Mouse (Mus musculus) fibroblast of lung, adult 2 months (primary cell): ENCODE results near the gene Ercc8.

ENCODE experiments used
- DNase-seq: peaks from one replicate; pipeline ENCODE4 v3.0.0-alpha.2; 2011; ENCODE audit warnings: low read depth

Ercc8 gene

GRCm38 (mm10) chr13:108157732-108158464 lies 633 bp upstream of the Ercc8 start:
- no peak for DNase-seq

GRCm38 (mm10) chr13:108159241-108159575 lies 677 bp downstream of the Ercc8 start:
- DNase-seq = no peak

DNA sequence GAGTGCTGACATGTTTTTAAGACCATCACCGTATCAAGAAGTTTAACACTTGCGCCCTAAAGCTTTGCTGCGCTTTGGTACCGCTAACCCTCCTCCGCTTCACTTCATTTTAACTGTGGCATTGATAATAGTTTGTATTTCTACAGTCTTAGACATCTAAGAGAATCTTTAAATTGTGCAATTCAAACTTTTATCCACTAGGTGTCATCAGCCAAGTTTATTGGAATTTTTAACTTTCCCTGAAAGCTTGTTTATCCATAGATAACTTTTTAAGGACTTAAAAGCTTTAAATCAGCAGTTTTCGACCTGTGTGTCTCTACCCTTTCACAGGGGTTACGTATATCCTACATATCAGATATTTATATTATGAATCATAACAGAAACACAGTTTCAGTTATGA lies 1.4 kb downstream of the Ercc8 start:
- no peak for DNase-seq

DNA sequence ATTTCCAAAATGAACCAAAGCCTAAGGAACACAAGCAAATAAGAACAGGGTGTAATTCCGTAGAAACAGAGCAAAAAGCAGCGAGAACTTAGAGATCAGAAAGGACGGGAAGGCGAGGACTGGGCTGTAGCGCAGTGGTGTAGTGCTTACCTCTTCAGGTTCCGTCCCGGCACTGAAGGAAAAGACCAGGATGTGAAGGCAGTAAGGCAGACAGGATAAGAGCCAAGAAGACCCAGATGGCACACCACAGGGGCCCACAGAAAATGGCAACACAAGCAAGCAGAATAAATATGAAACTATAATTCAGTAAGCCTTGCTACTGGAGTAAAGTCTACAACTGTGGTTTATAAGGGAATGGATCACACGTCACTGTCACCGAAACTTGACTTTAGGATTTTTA lies 5.4 kb downstream of the Ercc8 start:
- DNase-seq = no peak

GRCm38 (mm10) chr13:108164621-108165020 lies 6.1 kb downstream of the Ercc8 start:
- DNase-seq = no peak

DNA sequence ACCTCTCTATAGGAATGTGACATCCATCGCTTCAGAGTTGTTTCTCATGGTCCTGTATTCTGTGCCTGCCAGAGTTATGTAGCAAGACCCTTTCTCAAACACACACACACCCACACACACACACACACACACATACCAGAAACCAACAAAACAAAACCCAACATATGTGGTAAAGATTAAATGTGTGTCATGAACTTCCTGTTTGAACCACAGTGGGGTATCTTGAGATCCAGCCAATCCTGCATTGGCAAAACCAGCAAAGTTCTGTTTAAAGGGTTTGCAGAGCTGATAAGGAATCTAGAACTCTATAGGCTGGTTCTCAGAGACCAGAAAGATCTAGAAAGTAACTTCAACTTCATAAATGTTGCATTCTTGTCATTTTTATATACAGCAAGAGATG lies 11.5 kb downstream of the Ercc8 start:
- no peak for DNase-seq

DNA sequence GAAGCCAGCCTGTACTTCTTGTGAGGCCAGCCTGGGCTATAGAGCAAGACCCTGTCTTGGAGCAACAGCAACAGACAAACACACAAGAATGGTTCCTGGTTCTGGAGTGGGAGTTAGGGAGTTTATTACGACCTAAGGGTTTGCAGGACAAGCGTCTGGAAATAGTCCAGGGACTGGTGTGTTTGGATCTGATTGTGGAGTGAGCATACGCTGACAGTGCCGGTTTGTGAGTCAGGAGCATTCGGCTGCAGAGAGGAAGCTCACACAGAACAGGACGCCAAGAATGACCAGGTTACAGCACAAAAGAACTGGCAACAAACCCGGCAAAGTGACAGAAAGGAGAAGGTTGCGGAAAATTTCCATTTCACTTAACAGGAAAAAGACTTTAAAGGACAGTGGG lies 12.0 kb downstream of the Ercc8 start:
- no peak for DNase-seq

DNA sequence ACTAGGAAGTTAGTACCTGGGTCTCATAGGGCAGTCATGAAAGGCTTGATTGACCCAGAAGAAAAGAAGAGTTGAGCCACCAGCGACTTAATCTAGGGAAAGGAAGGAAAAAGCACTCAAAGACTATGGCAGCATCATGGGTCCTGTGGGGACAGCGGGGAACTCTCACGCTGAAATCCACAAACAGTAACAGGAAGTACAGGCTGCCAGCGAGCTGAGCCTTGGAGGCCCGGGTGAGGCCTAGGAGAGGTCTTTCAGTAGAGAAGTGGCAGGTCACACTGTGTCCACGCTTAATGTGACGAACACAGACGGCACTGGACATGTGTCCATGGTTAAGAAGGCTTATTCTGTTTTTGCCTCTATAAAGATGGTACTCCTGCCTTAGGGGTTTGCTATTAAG lies 21.1 kb downstream of the Ercc8 start:
- no peak for DNase-seq

GRCm38 (mm10) chr13:108180821-108181220 lies 22.3 kb downstream of the Ercc8 start:
- no peak for DNase-seq

DNA sequence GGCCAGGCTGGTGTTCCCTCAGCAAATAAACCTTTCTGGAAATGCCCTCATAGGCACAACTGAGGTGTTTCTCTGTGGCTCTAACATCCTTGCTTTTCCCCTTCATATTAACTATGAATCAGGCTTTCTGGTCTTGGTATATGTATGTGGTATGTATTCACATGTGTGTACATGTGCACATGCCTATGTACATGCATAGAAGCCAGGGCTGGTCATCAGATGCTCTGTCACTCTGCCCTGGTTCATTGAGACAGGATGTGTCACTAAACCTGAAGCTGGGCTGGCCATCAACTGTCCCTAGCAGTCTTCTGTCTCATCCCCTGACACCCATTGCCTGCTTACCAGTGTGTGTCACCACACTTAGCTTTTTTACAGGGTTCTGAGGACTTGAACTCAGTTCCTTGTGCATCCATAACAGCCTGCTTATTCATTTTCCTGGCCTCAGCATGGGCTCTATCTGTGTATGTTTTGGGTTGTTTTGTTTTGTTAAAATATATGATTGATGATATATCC lies 26.3 kb downstream of the Ercc8 start:
- DNase-seq = no peak

GRCm38 (mm10) chr13:108185530-108185929 lies 27.0 kb downstream of the Ercc8 start:
- no peak for DNase-seq

DNA sequence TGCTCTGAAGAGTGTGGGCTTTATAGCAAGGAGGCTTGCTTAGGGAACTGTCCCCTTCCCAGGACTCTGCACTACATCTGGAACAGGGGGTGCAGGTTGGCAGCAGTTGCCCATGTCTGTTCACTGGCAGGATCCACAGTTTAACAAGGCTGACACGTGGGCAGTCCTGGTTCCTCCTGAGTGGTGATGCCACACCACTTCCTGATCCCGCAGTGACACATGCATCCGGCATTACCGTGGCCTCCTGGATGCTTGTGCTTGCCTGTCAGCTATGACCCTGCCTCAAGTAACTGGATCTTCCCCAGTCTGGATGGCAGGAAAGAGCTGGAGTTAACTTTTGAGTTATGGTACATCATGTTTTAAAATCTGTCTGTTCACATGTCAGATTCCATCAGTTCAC lies 29.5 kb downstream of the Ercc8 start:
- DNase-seq = no peak

DNA sequence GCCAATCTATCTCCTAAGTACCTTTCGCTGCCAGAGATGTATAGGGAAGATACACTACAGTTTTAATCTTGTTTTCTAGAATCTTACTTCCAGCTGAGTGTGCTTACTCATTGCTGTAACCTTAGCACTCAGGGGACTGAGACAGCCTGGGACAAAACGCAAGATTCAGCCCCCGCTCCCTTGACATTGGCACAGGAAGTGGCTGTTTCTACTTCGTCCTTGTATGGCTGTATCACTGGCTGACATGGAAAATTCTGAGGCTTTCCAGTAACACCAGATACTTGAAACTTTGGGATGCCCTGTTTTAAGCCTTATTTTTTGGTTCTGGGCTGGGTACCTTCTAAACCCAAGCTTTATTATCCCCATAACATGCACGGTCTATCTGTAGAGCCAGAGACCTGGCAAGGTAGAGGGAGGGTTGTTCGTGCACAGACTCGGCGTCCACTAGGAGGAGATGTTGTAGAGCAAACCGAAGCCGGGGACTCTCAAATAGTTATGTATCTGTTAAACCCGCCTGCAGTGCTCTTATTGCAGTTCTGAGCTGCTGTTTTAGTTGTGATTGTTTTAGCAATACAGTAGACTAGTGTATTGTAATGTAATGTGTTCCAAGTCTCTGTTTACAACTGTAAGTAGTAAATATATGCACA lies 32.7 kb downstream of the Ercc8 start:
- peak; percentile 42 for DNase-seq

DNA sequence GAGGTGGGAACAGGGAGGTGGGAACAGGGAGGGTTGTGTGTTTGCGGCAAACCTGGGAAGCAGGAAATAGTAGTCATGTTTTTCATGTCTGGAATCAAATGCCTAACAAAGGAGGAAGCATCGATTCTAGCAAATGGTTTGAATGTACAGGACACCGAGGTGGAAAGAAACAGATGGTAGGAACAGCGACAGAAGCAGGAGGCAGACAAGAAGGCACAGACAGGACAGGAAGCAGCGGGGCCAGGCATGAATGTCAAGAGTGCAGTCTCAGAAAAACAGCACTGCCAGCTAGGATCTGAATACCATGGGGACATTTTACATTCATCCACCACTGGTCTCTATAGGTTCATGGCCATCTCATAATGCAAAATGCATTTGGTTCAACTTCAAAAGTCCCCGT lies 36.9 kb downstream of the Ercc8 start:
- DNase-seq = no peak

DNA sequence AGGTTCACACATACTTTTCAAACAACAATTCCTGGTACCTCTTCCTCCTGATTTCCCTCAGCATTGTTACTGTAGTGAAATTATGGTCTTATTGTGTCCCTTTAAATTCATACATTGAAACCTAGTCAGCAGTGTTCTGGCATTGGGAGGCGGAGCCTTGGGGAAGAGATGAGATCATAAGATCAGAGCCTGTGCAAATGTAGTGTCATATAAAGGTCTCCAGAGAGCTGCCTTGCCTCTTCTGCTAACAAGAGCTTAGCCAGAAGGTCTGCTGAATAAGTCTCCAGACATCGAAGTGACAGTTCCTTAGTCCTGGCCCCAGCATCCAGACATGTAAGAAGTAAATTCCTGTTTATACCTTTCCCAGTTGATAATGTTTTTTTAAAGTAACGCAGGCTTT lies 46.3 kb downstream of the Ercc8 start:
- DNase-seq = no peak

- DNase-seq = no peak
Measured at GRCm38 (mm10) chr13:108207447-108207846, 48.9 kb downstream of the Ercc8 start.

GRCm38 (mm10) chr13:108208090-108208489 lies 49.6 kb downstream of the Ercc8 start:
- no peak for DNase-seq

- DNase-seq = no peak
Measured at GRCm38 (mm10) chr13:108210960-108211359, 52.4 kb downstream of the Ercc8 start.

GRCm38 (mm10) chr13:108212397-108213018 lies 54.0 kb downstream of the Ercc8 start:
- no peak for DNase-seq

GRCm38 (mm10) chr13:108214081-108214484 lies 55.6 kb downstream of the Ercc8 start, which contains the start of gene Elovl7:
Gene Elovl7 (plus strand): TSS chr13:108214404.
- no peak for DNase-seq

GRCm38 (mm10) chr13:108214485-108215107 lies 56.1 kb downstream of the Ercc8 start:
- no peak for DNase-seq

- no peak for DNase-seq
Measured at GRCm38 (mm10) chr13:108215231-108215780, 56.8 kb downstream of the Ercc8 start.
